In the genomic region with DNA sequence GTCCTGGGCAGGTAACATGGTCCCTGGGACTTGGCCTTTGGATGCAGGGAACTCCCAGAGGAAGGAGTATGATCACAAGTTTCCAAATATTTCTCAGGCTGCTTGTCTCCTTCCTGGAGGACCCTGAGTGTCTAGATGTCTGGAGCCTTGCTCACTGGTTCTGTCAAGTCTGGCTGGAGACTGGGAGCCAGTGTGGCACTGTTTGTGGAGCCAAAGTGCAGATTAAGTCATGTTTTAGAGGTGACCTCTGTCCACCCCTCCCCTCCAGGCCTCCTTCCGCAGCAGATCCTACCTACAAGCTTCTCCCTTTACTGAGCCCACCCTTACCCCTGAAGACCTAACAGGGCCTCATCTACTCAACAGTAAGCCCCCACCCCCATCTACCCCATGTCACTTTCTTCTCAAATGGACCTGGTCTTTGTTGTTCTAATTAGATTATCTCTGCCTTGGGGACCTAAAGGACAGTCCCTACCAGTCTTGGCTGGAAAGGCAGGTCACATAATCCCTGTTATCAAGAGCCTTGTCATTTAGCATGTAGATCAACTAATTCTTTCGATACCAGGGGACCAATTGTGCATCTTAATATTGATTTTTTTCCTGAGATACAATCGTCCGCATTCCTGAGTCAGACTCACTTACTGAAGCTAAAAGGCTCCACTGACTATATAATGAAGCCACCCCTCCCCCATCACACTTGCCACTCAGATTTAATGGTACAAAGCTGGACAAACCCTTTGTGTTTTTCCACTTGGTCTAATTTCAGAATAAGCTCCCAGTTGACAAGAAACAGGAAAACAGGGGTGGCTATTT, we compare ENCODE assay signal across 25 mouse cellular contexts.
DNase-seq lines count a peak whose midpoint lies in the region; ATAC-seq and TF ChIP-seq lines count a peak whose summit lies in the region.
"Had no signal": no experiment of that assay in that cellular context is flagged by ENCODE, and none has a peak within 500 bp of the region (broad histone marks: within the 10 kb centered on the region; RNA-seq: fewer than 3 reads in every experiment).

No protein-coding gene starts in this region.

- H3K27me3 ChIP-seq in embryonic facial prominence, embryonic 11.5 days (ENCODE audit: control insufficient read depth, insufficient read depth, low read length), result no peaks in the 10 kb centered on the region
- 0 out of 2 replicates have a peak, but pooled peaks cover 3% of the 10 kb centered on the region for H3K27me3 ChIP-seq in embryonic facial prominence, embryonic 10.5 days (replicated peaks; ENCODE audit: low read depth, poor library complexity, severe bottlenecking)
- H3K27me3 ChIP-seq in heart, embryonic 11.5 days (ENCODE audit: control insufficient read depth, insufficient read depth, low read length), result no peaks in the 10 kb centered on the region
- H3K27me3 ChIP-seq in liver, embryonic 12.5 days (replicated peaks), result no peaks in the 10 kb centered on the region
- no peaks in the 10 kb centered on the region for H3K27me3 ChIP-seq in liver, embryonic 11.5 days (replicated peaks; ENCODE audit: control insufficient read depth, insufficient read depth, low read length)
- no peaks in the 10 kb centered on the region for H3K27me3 ChIP-seq in liver, postnatal 0 days (ENCODE audit: insufficient read depth, low read length)
- H3K27me3 ChIP-seq: hindbrain, embryonic 15.5 days; lung, embryonic 15.5 days; megakaryocyte, embryonic 14.5 days; neural tube, embryonic 12.5 days had no signal

- no peak overlapping the region for H3K27ac ChIP-seq in embryonic facial prominence, embryonic 11.5 days (replicated peaks; ENCODE audit: low read depth, low read length)
- no peak overlapping the region for H3K27ac ChIP-seq in embryonic facial prominence, embryonic 10.5 days (replicated peaks)
- H3K27ac ChIP-seq in heart, embryonic 11.5 days (ENCODE audit: low read depth, low read length), result no peak overlapping the region
- H3K27ac ChIP-seq in liver, embryonic 12.5 days, result no peak overlapping the region
- H3K27ac ChIP-seq in liver, embryonic 11.5 days (ENCODE audit: low read depth, low read length), result no peak overlapping the region
- H3K27ac ChIP-seq in liver, postnatal 0 days (ENCODE audit: low read depth), result no peak overlapping the region
- H3K27ac ChIP-seq: hindbrain, embryonic 15.5 days; layer of hippocampus, adult 2 months; liver, embryonic 14.5 days; lung, embryonic 15.5 days; neural tube, embryonic 12.5 days had no signal

- TF ChIP-seq EP300 in liver, postnatal 0 days (IDR thresholded peaks at IDR 0.05; ENCODE audit: low read depth), result no peak

- no peaks in the 10 kb centered on the region for H3K36me3 ChIP-seq in embryonic facial prominence, embryonic 11.5 days (replicated peaks; ENCODE audit: control insufficient read depth, insufficient read depth, low read depth, low read length)
- no peaks in the 10 kb centered on the region for H3K36me3 ChIP-seq in embryonic facial prominence, embryonic 10.5 days (replicated peaks)
- no peaks in the 10 kb centered on the region for H3K36me3 ChIP-seq in heart, embryonic 11.5 days (ENCODE audit: control insufficient read depth, insufficient read depth, low read length)
- H3K36me3 ChIP-seq in liver, embryonic 12.5 days, result no peaks in the 10 kb centered on the region
- no peaks in the 10 kb centered on the region for H3K36me3 ChIP-seq in liver, embryonic 11.5 days (ENCODE audit: control insufficient read depth, insufficient read depth, low read length)
- no peaks in the 10 kb centered on the region for H3K36me3 ChIP-seq in liver, postnatal 0 days (replicated peaks; ENCODE audit: insufficient read depth, low read length)
- H3K36me3 ChIP-seq: hindbrain, embryonic 15.5 days; lung, embryonic 15.5 days; neural tube, embryonic 12.5 days had no signal

- no peak for TF ChIP-seq CTCF in liver, postnatal 0 days (IDR thresholded peaks at IDR 0.05; ENCODE audit: low read depth)

- 57% methylated on average over 4 of the region's 4 CpGs for WGBS in embryonic facial prominence, embryonic 11.5 days
- WGBS in embryonic facial prominence, embryonic 10.5 days, result 65% methylated on average over 4 of the region's 4 CpGs
- 47% methylated on average over 4 of the region's 4 CpGs for WGBS in heart, embryonic 11.5 days (ENCODE audit: insufficient replicate concordance)
- 61% methylated on average over 4 of the region's 4 CpGs for WGBS in liver, embryonic 12.5 days (ENCODE audit: insufficient replicate concordance)
- WGBS in liver, embryonic 11.5 days, result 70% methylated on average over 4 of the region's 4 CpGs
- WGBS in liver, postnatal 0 days (ENCODE audit: insufficient replicate concordance), result 64% methylated on average over 4 of the region's 4 CpGs

- H3K9me3 ChIP-seq in embryonic facial prominence, embryonic 11.5 days (replicated peaks; ENCODE audit: control insufficient read depth, low read length), result no peaks in the 10 kb centered on the region
- H3K9me3 ChIP-seq in embryonic facial prominence, embryonic 10.5 days, result no peaks in the 10 kb centered on the region
- H3K9me3 ChIP-seq in heart, embryonic 11.5 days (replicated peaks; ENCODE audit: control insufficient read depth, low read length), result no peaks in the 10 kb centered on the region
- H3K9me3 ChIP-seq in liver, embryonic 12.5 days (replicated peaks), result no peaks in the 10 kb centered on the region
- no peaks in the 10 kb centered on the region for H3K9me3 ChIP-seq in liver, embryonic 11.5 days (ENCODE audit: control insufficient read depth, low read length)
- H3K9me3 ChIP-seq in liver, postnatal 0 days (ENCODE audit: low read length), result no peaks in the 10 kb centered on the region
- H3K9me3 ChIP-seq: hindbrain, embryonic 15.5 days; lung, embryonic 15.5 days; neural tube, embryonic 12.5 days had no signal

- intact Hi-C loops in heart, postnatal 10 days (cut with DNase I), result no loop called here

- 0 out of 2 replicates have a peak, but pooled peaks have one; percentile 39 for ATAC-seq in embryonic facial prominence, embryonic 11.5 days (replicated peaks; ENCODE audit: insufficient number of reproducible peaks, low FRiP score, low TSS enrichment, low read depth)
- 0 out of 2 replicates have a peak, but pooled peaks have one; percentile 4 for ATAC-seq in heart, embryonic 11.5 days (replicated peaks; ENCODE audit: insufficient number of reproducible peaks, low FRiP score, low TSS enrichment)
- peak; percentile 24; the same call in 1 of the 2 replicates for ATAC-seq in liver, embryonic 12.5 days
- no peak for ATAC-seq in liver, embryonic 11.5 days (replicated peaks; ENCODE audit: low FRiP score)
- peak; percentile 80 for ATAC-seq in liver, postnatal 0 days
- ATAC-seq in cerebellum, adult (ENCODE audit: insufficient number of reproducible peaks, low FRiP score, low TSS enrichment), result no peak
- ATAC-seq: forebrain, postnatal 0 days; intestine, embryonic 16.5 days had no signal

- H3K9ac ChIP-seq in embryonic facial prominence, embryonic 11.5 days (replicated peaks; ENCODE audit: low read length), result no peak overlapping the region
- H3K9ac ChIP-seq in heart, embryonic 11.5 days (ENCODE audit: low read depth, low read length), result no peak overlapping the region
- no peak overlapping the region for H3K9ac ChIP-seq in liver, embryonic 12.5 days
- H3K9ac ChIP-seq in liver, embryonic 11.5 days (ENCODE audit: low read depth, low read length), result no peak overlapping the region
- H3K9ac ChIP-seq in liver, postnatal 0 days (replicated peaks), result no peak overlapping the region
- H3K9ac ChIP-seq: forebrain, postnatal 0 days; hindbrain, embryonic 15.5 days; liver, embryonic 14.5 days; lung, embryonic 15.5 days; neural tube, embryonic 12.5 days had no signal

- H3K4me3 ChIP-seq in embryonic facial prominence, embryonic 11.5 days (ENCODE audit: low read depth, low read length), result no peak overlapping the region
- H3K4me3 ChIP-seq in embryonic facial prominence, embryonic 10.5 days, result no peak overlapping the region
- no peak overlapping the region for H3K4me3 ChIP-seq in heart, embryonic 11.5 days (ENCODE audit: low read depth, low read length)
- no peak overlapping the region for H3K4me3 ChIP-seq in liver, embryonic 12.5 days
- no peak overlapping the region for H3K4me3 ChIP-seq in liver, embryonic 11.5 days (ENCODE audit: low read depth, low read length)
- no peak overlapping the region for H3K4me3 ChIP-seq in liver, postnatal 0 days (ENCODE audit: low read depth, low read length)
- H3K4me3 ChIP-seq: hindbrain, embryonic 15.5 days; layer of hippocampus, adult 2 months; lung, embryonic 15.5 days; megakaryocyte, embryonic 14.5 days; neural tube, embryonic 12.5 days had no signal

- no peak overlapping the region for H3K4me2 ChIP-seq in embryonic facial prominence, embryonic 11.5 days (ENCODE audit: low read depth, low read length)
- no peak overlapping the region for H3K4me2 ChIP-seq in heart, embryonic 11.5 days
- H3K4me2 ChIP-seq in liver, embryonic 12.5 days, result no peak overlapping the region
- H3K4me2 ChIP-seq in liver, embryonic 11.5 days, result no peak overlapping the region
- H3K4me2 ChIP-seq in liver, postnatal 0 days (ENCODE audit: low read depth, low read length), result no peak overlapping the region
- H3K4me2 ChIP-seq: hindbrain, embryonic 15.5 days; lung, embryonic 15.5 days; neural tube, embryonic 12.5 days had no signal

- DNase-seq in embryonic facial prominence, embryonic 11.5 days (ENCODE audit: low spot score), result no peak
- no peak for DNase-seq in embryonic facial prominence, embryonic 10.5 days (ENCODE audit: low spot score)
- no peak for DNase-seq in heart, postnatal 10 days
- no peak for DNase-seq in liver, embryonic 11.5 days (ENCODE audit: low spot score)
- peak; percentile 25 for DNase-seq in liver, postnatal 0 days
- DNase-seq: adrenal gland, postnatal 10 days; cerebellum, adult 8-10 months; cerebellum, postnatal 36 days; forebrain, postnatal 0 days; gastrocnemius, postnatal 14 days; heart, adult 18-20 months; heart, postnatal 14 days; kidney, adult 9 months; kidney, postnatal 25 days; lung, postnatal 36 days had no signal

- H3K4me1 ChIP-seq in embryonic facial prominence, embryonic 11.5 days (ENCODE audit: control insufficient read depth, insufficient read depth, low read length), result no peaks in the 10 kb centered on the region
- H3K4me1 ChIP-seq in embryonic facial prominence, embryonic 10.5 days, result peaks cover 9% of the 10 kb centered on the region
- peaks cover 14% of the 10 kb centered on the region for H3K4me1 ChIP-seq in heart, embryonic 11.5 days (ENCODE audit: control insufficient read depth, insufficient read depth, low read length)
- peaks cover 3% of the 10 kb centered on the region; the same call in 1 of the 2 replicates for H3K4me1 ChIP-seq in liver, embryonic 12.5 days
- H3K4me1 ChIP-seq in liver, embryonic 11.5 days (replicated peaks; ENCODE audit: control insufficient read depth, insufficient read depth, low read length), result peaks cover 3% of the 10 kb centered on the region; the same call in 1 of the 2 replicates
- H3K4me1 ChIP-seq in liver, postnatal 0 days (ENCODE audit: insufficient read depth), result no peaks in the 10 kb centered on the region
- H3K4me1 ChIP-seq: hindbrain, embryonic 15.5 days; lung, embryonic 15.5 days; megakaryocyte, embryonic 14.5 days; neural tube, embryonic 12.5 days had no signal

Comparison
In these comparisons a context has a peak if more than half of its experiments do, and no peak if none do; other contexts are left out.
1. ATAC-seq: peak in embryonic facial prominence, embryonic 11.5 days (single experiment), heart, embryonic 11.5 days (single experiment), liver, embryonic 12.5 days (single experiment) and liver, postnatal 0 days (single experiment); none in liver, embryonic 11.5 days (single experiment) and cerebellum, adult (single experiment).